Mouse (Mus musculus) thymus, adult 2 months (tissue): ENCODE data around the gene Heg1.

Experiments
- CTCF ChIP-seq: fragments of 200-500 bp; IDR thresholded peaks from 2 replicates; pipeline ENCODE4 v1.5.1; 2012; ENCODE audit warnings: mild to moderate bottlenecking, control low read depth, low read length, moderate library complexity, borderline replicate concordance; ENCODE audit not compliant: control insufficient read depth, poor library complexity, insufficient read depth; ENCODE audit errors: extremely low read depth
- POLR2A ChIP-seq: fragments of 200-500 bp; IDR thresholded peaks from 2 replicates; pipeline ENCODE4 v1.6.1; 2012; ENCODE audit warnings: mild to moderate bottlenecking, low read length, control low read depth, moderate library complexity; ENCODE audit not compliant: control insufficient read depth, poor library complexity, insufficient read depth; ENCODE audit errors: extremely low read depth

DNA sequence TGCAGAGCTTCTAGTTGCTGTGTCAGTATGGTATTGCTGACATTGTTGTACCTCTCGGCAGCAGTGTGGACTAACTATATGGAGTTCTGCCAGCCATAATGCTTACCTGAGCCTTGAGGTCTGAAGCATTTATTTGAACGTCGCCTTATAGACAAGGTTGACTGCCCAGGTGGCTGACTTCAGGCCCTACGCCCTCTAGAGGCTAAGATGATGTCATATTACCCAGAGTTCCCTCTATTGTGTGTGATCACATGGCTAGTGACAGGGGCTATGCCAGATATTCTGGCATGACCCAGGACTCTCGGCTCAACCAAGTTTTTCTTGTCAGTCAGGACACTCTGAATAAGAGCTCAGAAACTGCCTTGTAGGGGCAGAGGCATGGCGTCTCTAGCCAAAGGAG lies 52.6 kb downstream of the Heg1 start:
- TF ChIP-seq CTCF (no peak), POLR2A (no peak)
